Mouse (Mus musculus): ENCODE measurements around the gene Ppp1r15b. TPM values are rescaled to one million over a fixed set of nuclear protein-coding genes. Genes with fewer than 3 reads are reported as not detected.

Ppp1r15b gene
- polyA plus RNA-seq, 1 experiment: 6.7 TPM

DNA sequence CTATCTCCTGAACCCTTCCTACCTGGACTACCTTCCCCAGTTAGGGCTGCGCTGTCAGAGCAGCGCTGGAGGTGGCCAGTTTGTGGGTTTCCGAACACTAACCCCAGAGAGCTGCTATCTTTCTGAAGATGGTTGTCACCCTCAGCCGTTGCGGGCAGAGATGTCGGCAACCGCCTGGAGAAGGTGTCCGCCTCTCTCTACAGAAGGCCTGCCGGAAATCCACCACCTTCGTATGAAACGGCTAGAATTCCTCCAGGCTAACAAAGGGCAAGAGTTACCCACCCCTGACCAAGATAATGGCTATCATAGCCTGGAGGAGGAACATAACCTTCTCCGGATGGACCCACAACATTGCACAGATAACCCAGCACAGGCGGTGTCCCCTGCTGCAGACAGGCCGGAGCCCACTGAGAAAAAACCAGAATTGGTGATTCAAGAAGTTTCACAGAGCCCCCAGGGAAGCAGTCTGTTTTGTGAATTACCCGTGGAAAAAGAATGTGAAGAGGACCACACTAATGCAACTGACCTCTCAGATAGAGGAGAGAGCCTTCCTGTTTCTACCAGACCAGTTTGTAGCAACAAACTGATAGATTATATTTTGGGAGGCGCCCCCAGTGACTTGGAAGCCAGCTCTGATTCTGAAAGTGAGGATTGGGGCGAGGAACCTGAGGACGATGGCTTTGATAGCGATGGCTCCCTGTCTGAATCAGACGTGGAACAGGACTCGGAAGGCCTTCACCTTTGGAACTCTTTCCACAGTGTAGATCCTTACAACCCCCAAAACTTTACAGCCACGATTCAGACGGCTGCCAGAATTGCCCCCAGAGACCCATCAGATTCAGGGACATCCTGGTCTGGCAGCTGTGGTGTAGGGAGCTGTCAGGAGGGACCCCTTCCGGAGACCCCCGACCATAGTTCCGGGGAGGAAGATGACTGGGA lies 1.7 kb downstream of the Ppp1r15b start:
- Histone ChIP-seq H3K9me3 (no peaks in the 10 kb centered on the region), H3K36me3 (replicated peaks; ENCODE audit: low read length) (peaks cover 48% of the 10 kb centered on the region), H3K4me3 (replicated peaks) (peak overlapping the region; percentile 98), H3K4me1 (peaks cover 45% of the 10 kb centered on the region), H3K27me3 (replicated peaks) (no peaks in the 10 kb centered on the region)
- TF ChIP-seq FLI1 (IDR thresholded peaks at IDR 0.05; ENCODE audit: low read length) (no peak), GATA1 (IDR thresholded peaks at IDR 0.05; ENCODE audit: borderline replicate concordance, low read length) (no peak)

GRCm38 (mm10) chr1:133133425-133133824 lies 2.5 kb downstream of the Ppp1r15b start:
- Histone ChIP-seq H3K27me3 (replicated peaks) (no peaks in the 10 kb centered on the region), H3K4me3 (replicated peaks) (peak overlapping the region; percentile 98), H3K4me1 (peaks cover 43% of the 10 kb centered on the region), H3K9me3 (no peaks in the 10 kb centered on the region), H3K36me3 (replicated peaks; ENCODE audit: low read length) (peaks cover 55% of the 10 kb centered on the region)
- TF ChIP-seq FLI1 (IDR thresholded peaks at IDR 0.05; ENCODE audit: low read length) (no peak), GATA1 (IDR thresholded peaks at IDR 0.05; ENCODE audit: borderline replicate concordance, low read length) (no peak)

GRCm38 (mm10) chr1:133134071-133134470 lies 3.1 kb downstream of the Ppp1r15b start:
- no peaks in the 10 kb centered on the region for H3K9me3 ChIP-seq
- peaks cover 46% of the 10 kb centered on the region for H3K4me1 ChIP-seq
- no peak for TF ChIP-seq GATA1 (IDR thresholded peaks at IDR 0.05; ENCODE audit: borderline replicate concordance, low read length)
- peak overlapping the region; percentile 98 for H3K4me3 ChIP-seq (replicated peaks)
- no peaks in the 10 kb centered on the region for H3K27me3 ChIP-seq (replicated peaks)
- H3K36me3 ChIP-seq (replicated peaks; ENCODE audit: low read length): peaks cover 62% of the 10 kb centered on the region

DNA sequence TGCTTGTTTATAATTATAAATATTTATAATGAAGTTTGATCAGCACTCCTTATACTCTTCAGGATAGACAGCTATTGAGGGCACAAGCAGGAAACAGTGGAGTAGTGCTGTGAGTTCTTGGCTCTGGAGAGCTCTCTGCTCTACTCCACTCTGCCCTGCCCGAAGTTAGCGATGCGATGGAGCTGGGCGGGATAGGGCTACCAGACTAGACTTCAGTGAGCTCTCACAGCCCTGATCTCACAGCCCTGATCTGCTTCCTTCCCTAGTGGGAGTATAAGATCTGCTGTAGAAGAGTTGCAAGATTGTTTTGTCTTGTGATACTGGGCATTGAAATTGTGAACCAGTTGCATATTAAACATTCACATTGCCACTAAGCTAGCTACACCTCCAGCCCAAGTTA lies 3.9 kb downstream of the Ppp1r15b start:
- H3K36me3 ChIP-seq (replicated peaks; ENCODE audit: low read length): peaks cover 70% of the 10 kb centered on the region
- H3K9me3 ChIP-seq: no peaks in the 10 kb centered on the region
- H3K27me3 ChIP-seq (replicated peaks): no peaks in the 10 kb centered on the region
- H3K4me1 ChIP-seq: peaks cover 39% of the 10 kb centered on the region
- no peak for TF ChIP-seq GATA1 (IDR thresholded peaks at IDR 0.05; ENCODE audit: borderline replicate concordance, low read length)
- no peak for TF ChIP-seq FLI1 (IDR thresholded peaks at IDR 0.05; ENCODE audit: low read length)
- H3K4me3 ChIP-seq (replicated peaks): peak overlapping the region; percentile 98

DNA sequence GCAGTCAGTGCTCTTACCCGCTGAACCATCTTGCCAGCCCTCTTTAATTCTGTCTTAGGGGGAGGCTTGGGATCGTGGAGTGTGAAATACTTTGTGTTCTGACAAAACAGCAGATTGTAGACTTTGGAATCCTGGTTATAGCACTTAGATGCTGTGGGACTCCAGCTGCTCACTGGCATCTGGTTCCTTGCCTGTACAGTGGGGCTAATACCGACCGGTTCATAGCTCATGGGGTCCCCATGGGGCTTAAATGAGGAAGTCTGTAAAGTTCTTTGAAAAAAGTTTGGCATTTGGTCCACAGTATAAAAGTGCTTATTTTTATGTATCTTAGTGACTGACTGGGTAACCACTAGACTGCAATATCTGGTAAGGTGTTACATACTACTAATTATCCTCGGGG lies 4.9 kb downstream of the Ppp1r15b start:
- peaks cover 78% of the 10 kb centered on the region for H3K36me3 ChIP-seq (replicated peaks; ENCODE audit: low read length)
- no peaks in the 10 kb centered on the region for H3K9me3 ChIP-seq
- H3K4me1 ChIP-seq: peaks cover 35% of the 10 kb centered on the region
- TF ChIP-seq GATA1 (IDR thresholded peaks at IDR 0.05; ENCODE audit: borderline replicate concordance, low read length): no peak
- TF ChIP-seq FLI1 (IDR thresholded peaks at IDR 0.05; ENCODE audit: low read length): no peak
- H3K27me3 ChIP-seq (replicated peaks): no peaks in the 10 kb centered on the region
- peak overlapping the region; percentile 88 for H3K4me3 ChIP-seq (replicated peaks)

DNA sequence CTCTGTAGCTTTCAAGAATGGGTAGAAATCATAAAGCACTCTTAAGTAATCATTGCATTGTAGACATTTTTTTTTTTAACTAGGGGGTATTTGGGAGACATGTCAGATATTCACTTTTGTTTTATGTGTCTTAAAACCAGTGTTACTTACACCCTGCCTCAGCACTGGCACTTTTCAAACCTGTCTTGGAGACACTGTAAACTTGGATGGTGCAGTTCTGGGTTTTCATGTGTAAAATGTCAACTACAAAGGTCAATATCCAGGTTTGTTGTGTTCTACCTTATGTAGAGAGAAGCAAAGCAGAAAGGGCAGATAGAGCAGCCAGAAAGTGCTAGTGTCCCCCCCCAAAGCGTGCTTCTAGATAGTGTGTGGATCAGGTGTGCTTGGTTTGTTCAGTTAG lies 7.5 kb downstream of the Ppp1r15b start:
- TF ChIP-seq GATA1 (IDR thresholded peaks at IDR 0.05; ENCODE audit: borderline replicate concordance, low read length) (no peak), FLI1 (IDR thresholded peaks at IDR 0.05; ENCODE audit: low read length) (no peak)
- peaks cover 35% of the 10 kb centered on the region for H3K4me1 ChIP-seq
- H3K27me3 ChIP-seq (replicated peaks): no peaks in the 10 kb centered on the region
- no peaks in the 10 kb centered on the region for H3K9me3 ChIP-seq
- H3K36me3 ChIP-seq (replicated peaks; ENCODE audit: low read length): peaks cover 81% of the 10 kb centered on the region
- peak overlapping the region; percentile 5 for H3K4me3 ChIP-seq (replicated peaks)

GRCm38 (mm10) chr1:133146014-133147009 lies 15.4 kb downstream of the Ppp1r15b start:
- TF ChIP-seq GATA1 (IDR thresholded peaks at IDR 0.05; ENCODE audit: borderline replicate concordance, low read length): no peak
- no peak for TF ChIP-seq FLI1 (IDR thresholded peaks at IDR 0.05; ENCODE audit: low read length)
- H3K4me1 ChIP-seq: no peaks in the 10 kb centered on the region
- H3K9me3 ChIP-seq: peaks cover 12% of the 10 kb centered on the region
- no peaks in the 10 kb centered on the region for H3K27me3 ChIP-seq (replicated peaks)
- peaks cover 12% of the 10 kb centered on the region for H3K36me3 ChIP-seq (replicated peaks; ENCODE audit: low read length)
- H3K4me3 ChIP-seq (replicated peaks): no peak overlapping the region

- no peak overlapping the region for H3K4me3 ChIP-seq (replicated peaks)
- peaks cover 12% of the 10 kb centered on the region for H3K9me3 ChIP-seq
- TF ChIP-seq GATA1 (IDR thresholded peaks at IDR 0.05; ENCODE audit: borderline replicate concordance, low read length) (no peak), FLI1 (IDR thresholded peaks at IDR 0.05; ENCODE audit: low read length) (no peak)
- H3K36me3 ChIP-seq (replicated peaks; ENCODE audit: low read length): peaks cover 4% of the 10 kb centered on the region
- peaks cover 3% of the 10 kb centered on the region for H3K27me3 ChIP-seq (replicated peaks)
- no peaks in the 10 kb centered on the region for H3K4me1 ChIP-seq
Measured at GRCm38 (mm10) chr1:133147324-133147723, 16.4 kb downstream of the Ppp1r15b start.

DNA sequence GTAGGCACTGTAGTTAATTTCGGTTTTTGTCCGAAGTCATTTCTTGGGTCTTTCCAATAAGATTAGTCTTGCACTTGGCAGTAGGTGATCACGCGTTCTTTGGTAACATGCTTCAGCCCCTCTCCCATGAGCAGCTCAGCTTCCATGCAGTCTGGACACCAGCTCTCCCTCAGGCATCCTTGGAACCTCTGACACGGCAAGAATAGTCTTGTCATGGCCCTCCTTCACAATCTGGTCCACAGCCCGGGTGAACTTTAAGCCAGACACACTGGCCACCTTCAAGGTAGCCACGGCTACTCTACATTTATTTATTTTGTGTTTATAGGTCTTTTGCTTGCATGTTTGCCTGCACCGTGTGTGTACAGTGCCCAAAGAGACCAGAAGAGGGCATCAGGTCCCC lies 17.2 kb downstream of the Ppp1r15b start:
- TF ChIP-seq FLI1 (IDR thresholded peaks at IDR 0.05; ENCODE audit: low read length): no peak
- TF ChIP-seq GATA1 (IDR thresholded peaks at IDR 0.05; ENCODE audit: borderline replicate concordance, low read length): no peak
- Histone ChIP-seq H3K27me3 (replicated peaks) (peaks cover 7% of the 10 kb centered on the region), H3K4me3 (replicated peaks) (no peak overlapping the region), H3K4me1 (no peaks in the 10 kb centered on the region), H3K9me3 (peaks cover 12% of the 10 kb centered on the region), H3K36me3 (replicated peaks; ENCODE audit: low read length) (no peaks in the 10 kb centered on the region)

Data from megakaryocyte, embryonic 14.5 days (primary cell).